Mouse (Mus musculus) right cerebral cortex, postnatal 14 days (tissue): ENCODE measurements at regions not wholly inside any gene's neighbourhood (a gene's known extent, or its start where the extent isn't known, plus 50 kb on each side); places are given as distances from the start of the nearest gene placed in this dataset.

ENCODE experiments used
- DNase-seq: peaks from one replicate; pipeline ENCODE4 v3.0.0; 2022

- no peak for DNase-seq
Measured at GRCm38 (mm10) chr2:50916323-50917221, 232.3 kb downstream of the Rnd3 start.

- no peak for DNase-seq
Measured at GRCm38 (mm10) chr2:50915149-50915548, 233.8 kb downstream of the Rnd3 start.

GRCm38 (mm10) chr2:50914176-50914575, 234.7 kb downstream of the Rnd3 start:
- DNase-seq, result no peak

GRCm38 (mm10) chr2:50908762-50909161, 240.1 kb downstream of the Rnd3 start:
- DNase-seq, result no peak

GRCm38 (mm10) chr2:50902701-50903100, 246.2 kb downstream of the Rnd3 start:
- DNase-seq, result no peak

- DNase-seq, result no peak
Measured at GRCm38 (mm10) chr2:50902220-50902619, 246.7 kb downstream of the Rnd3 start.

- DNase-seq, result no peak
Measured at GRCm38 (mm10) chr2:50888992-50889391, 259.9 kb downstream of the Rnd3 start.

- DNase-seq, result no peak
Measured at GRCm38 (mm10) chr2:50887954-50888353, 261.0 kb downstream of the Rnd3 start.

- no peak for DNase-seq
Measured at GRCm38 (mm10) chr2:50885924-50886315, 263.0 kb downstream of the Rnd3 start.

GRCm38 (mm10) chr2:50885280-50885923, 263.5 kb downstream of the Rnd3 start:
- DNase-seq, result no peak

GRCm38 (mm10) chr2:50881514-50882038, 267.3 kb downstream of the Rnd3 start:
- DNase-seq, result no peak

GRCm38 (mm10) chr2:50880806-50881205, 268.1 kb downstream of the Rnd3 start:
- no peak for DNase-seq

- no peak for DNase-seq
Measured at GRCm38 (mm10) chr2:50877716-50878115, 271.2 kb downstream of the Rnd3 start.

- DNase-seq, result no peak
Measured at GRCm38 (mm10) chr2:50875072-50875471, 273.8 kb downstream of the Rnd3 start.

GRCm38 (mm10) chr2:50853538-50854244, 295.2 kb downstream of the Rnd3 start:
- DNase-seq, result no peak

GRCm38 (mm10) chr2:50852413-50852919, 296.4 kb downstream of the Rnd3 start:
- DNase-seq, result no peak

- DNase-seq, result no peak
Measured at GRCm38 (mm10) chr2:50850071-50850470, 298.8 kb downstream of the Rnd3 start.

- DNase-seq, result no peak
Measured at GRCm38 (mm10) chr2:50841881-50842280, 307.0 kb downstream of the Rnd3 start.

- no peak for DNase-seq
Measured at GRCm38 (mm10) chr2:50835511-50836320, 313.2 kb downstream of the Rnd3 start.

- no peak for DNase-seq
Measured at GRCm38 (mm10) chr2:50833791-50834190, 315.1 kb downstream of the Rnd3 start.

- DNase-seq, result no peak
Measured at GRCm38 (mm10) chr2:50832471-50832870, 316.4 kb downstream of the Rnd3 start.

- no peak for DNase-seq
Measured at GRCm38 (mm10) chr2:50830056-50830720, 318.7 kb downstream of the Rnd3 start.
